17 mouse cellular contexts compared by ENCODE assay signal in genomic region chr10:120787202-120787601, GRCm38 (mm10).
DNase-seq lines count a peak whose midpoint lies in the region; ATAC-seq and TF ChIP-seq lines count a peak whose summit lies in the region.
"Had no signal": no experiment of that assay in that cellular context is flagged by ENCODE, and none has a peak within 500 bp of the region (broad histone marks: within the 10 kb centered on the region; RNA-seq: fewer than 3 reads in every experiment).

No protein-coding gene starts in this region.

- WGBS in limb, embryonic 12.5 days = 31% methylated on average over 10 of the region's 10 CpGs

- H3K9me3 ChIP-seq in limb, embryonic 12.5 days = no peaks in the 10 kb centered on the region
- H3K9me3 ChIP-seq: liver, embryonic 13.5 days had no signal

- no peaks in the 10 kb centered on the region; the same call in 1 of the 2 replicates for H3K27me3 ChIP-seq in limb, embryonic 12.5 days
- H3K27me3 ChIP-seq: CH12.LX; liver, embryonic 13.5 days; Patski had no signal

- no peak overlapping the region for H3K4me2 ChIP-seq in limb, embryonic 12.5 days
- H3K4me2 ChIP-seq: liver, embryonic 13.5 days had no signal

- no peak overlapping the region for H3K9ac ChIP-seq in limb, embryonic 12.5 days (replicated peaks)
- H3K9ac ChIP-seq: liver, embryonic 13.5 days had no signal

- no peak overlapping the region for H3K4me3 ChIP-seq in limb, embryonic 12.5 days (replicated peaks)
- H3K4me3 ChIP-seq: liver, embryonic 13.5 days had no signal

- no peak for TF ChIP-seq POLR2A in brain, embryonic 14.5 days (IDR thresholded peaks at IDR 0.05; ENCODE audit: borderline replicate concordance, extremely low read depth, insufficient read depth, insufficient read length, poor library complexity, severe bottlenecking)

- no peak for TF ChIP-seq CTCF in brain, embryonic 14.5 days (IDR thresholded peaks at IDR 0.05; ENCODE audit: borderline replicate concordance, extremely low read depth, insufficient read depth, insufficient read length)

- H3K27ac ChIP-seq in limb, embryonic 12.5 days = peak overlapping the region; percentile 72
- H3K27ac ChIP-seq: liver, embryonic 13.5 days had no signal

- H3K36me3 ChIP-seq in limb, embryonic 12.5 days = peaks cover 7% of the 10 kb centered on the region; the same call in 1 of the 2 replicates
- H3K36me3 ChIP-seq: liver, embryonic 13.5 days had no signal

- H3K4me1 ChIP-seq in limb, embryonic 12.5 days (replicated peaks) = peaks cover 52% of the 10 kb centered on the region
- H3K4me1 ChIP-seq: liver, embryonic 13.5 days had no signal

- DNase-seq in NIH3T3 (ENCODE audit: low read depth) = peak; percentile 39
- DNase-seq in brain, embryonic 14.5 days (ENCODE audit: low read depth) = peak; percentile 44
- DNase-seq in gonadal fat pad, adult 2 months (ENCODE audit: low read depth) = peak; percentile 45
- no peak for DNase-seq in spleen, adult 12 weeks (ENCODE audit: low spot score)
- DNase-seq in urinary bladder, adult 2 months (ENCODE audit: low spot score) = no peak
- no peak for DNase-seq in right cerebral cortex, postnatal 4 days
- DNase-seq: cerebellum, postnatal 25 days; kidney, postnatal 25 days; layer of hippocampus, postnatal 36 days; liver, embryonic 13.5 days; lung, postnatal 4 days; spleen, adult 18-20 months had no signal

- peak; percentile 61; the same call in 1 of the 2 replicates for ATAC-seq in limb, embryonic 12.5 days (ENCODE audit: insufficient number of reproducible peaks, insufficient read depth, low FRiP score, low TSS enrichment, low read depth)
- ATAC-seq: intestine, postnatal 0 days; midbrain, embryonic 16.5 days; Patski had no signal

Comparison
In these comparisons a context has a peak if more than half of its experiments do, and no peak if none do; other contexts are left out.
1. DNase-seq: peak in NIH3T3 (single experiment), brain, embryonic 14.5 days (single experiment) and gonadal fat pad, adult 2 months (single experiment); none in spleen, adult 12 weeks (single experiment), urinary bladder, adult 2 months (single experiment) and right cerebral cortex, postnatal 4 days (single experiment).